Mouse (Mus musculus) intestine, postnatal 0 days (tissue): Measurements from ENCODE around the gene Wdr17. TPM values are rescaled to one million over a fixed set of nuclear protein-coding genes. Genes with fewer than 3 reads are reported as not detected.

Experiments used
- ATAC-seq: fragments of 200-750 bp; cut with Nextera tagmentation; 2 replicates; pipeline ENCODE4 v1.8.0; 2017; ENCODE audit warnings: mild to moderate bottlenecking, moderate TSS enrichment, moderate library complexity
- H3K27ac ChIP-seq: fragments of 300-500 bp; sonication (generic); 2 replicates; pipeline ENCODE4 v1.5.1; 2014; ENCODE audit warnings: mild to moderate bottlenecking, low read depth, low read length, moderate library complexity
- H3K27me3 ChIP-seq: fragments of 300-500 bp; sonication (generic); replicated peaks from 2 replicates; pipeline ENCODE4 v1.6.1; 2014; ENCODE audit warnings: low read length, mixed read lengths; ENCODE audit not compliant: control insufficient read depth, insufficient read depth
- H3K36me3 ChIP-seq: fragments of 300-500 bp; sonication (generic); 2 replicates; pipeline ENCODE4 v1.6.1; 2014; ENCODE audit warnings: mild to moderate bottlenecking, moderate library complexity; ENCODE audit not compliant: control insufficient read depth, insufficient read depth
- H3K4me1 ChIP-seq: fragments of 300-500 bp; sonication (generic); replicated peaks from 2 replicates; pipeline ENCODE4 v1.6.1; 2014; ENCODE audit warnings: antibody characterized with exemption, low read length, mixed read lengths; ENCODE audit not compliant: control insufficient read depth, insufficient read depth
- H3K4me2 ChIP-seq: fragments of 300-500 bp; sonication (generic); replicated peaks from 2 replicates; pipeline ENCODE4 v1.6.1; 2014; ENCODE audit warnings: low read depth, mild to moderate bottlenecking, moderate library complexity
- H3K4me3 ChIP-seq: fragments of 300-500 bp; sonication (generic); 2 replicates; pipeline ENCODE4 v1.5.1; 2014; ENCODE audit warnings: low read depth, low read length
- H3K9ac ChIP-seq: fragments of 300-500 bp; sonication (generic); 2 replicates; pipeline ENCODE4 v1.6.1; 2014; ENCODE audit warnings: mild to moderate bottlenecking, low read depth, low read length
- H3K9me3 ChIP-seq: fragments of 300-500 bp; sonication (generic); 2 replicates; pipeline ENCODE4 v1.6.1; 2016; ENCODE audit warnings: mixed run types; ENCODE audit not compliant: control insufficient read depth
- CTCF ChIP-seq: sonication (generic); IDR thresholded peaks from 2 replicates; pipeline ENCODE4 v1.5.1; 2016; ENCODE audit warnings: low read depth, mild to moderate bottlenecking, control low read depth, antibody characterized with exemption, moderate library complexity
- WGBS: fragments of 180-500 bp; shearing (Covaris S2); extraction: QIAGEN DNeasy Blood & Tissue Kit; methylation state at CpG from one replicate; pipeline ENCODE4 v1.1.7; 2014; 5-methylcytosine and 5-hydroxymethylcytosine counted together
- polyA plus RNA-seq: library from polyadenylated mRNA; unstranded; fragments of >200 nt; fragmentation: Nextera tagmentation; extraction: Ambion mirVana; gene quantifications from 2 replicates; pipeline ENCODE4 v1.2.1, GENCODE M21; 2015

Gene Wdr17
- polyA plus RNA-seq, 1 experiment from 2014 or later, result 0.05 TPM

GRCm38 (mm10) chr8:54610238-54610637 lies 276.7 kb downstream of the Wdr17 start:
- Histone ChIP-seq H3K9ac (no peak overlapping the region), H3K9me3 (no peaks in the 10 kb centered on the region), H3K4me2 (no peak overlapping the region), H3K4me1 (no peaks in the 10 kb centered on the region), H3K4me3 (no peak overlapping the region), H3K27ac (no peak overlapping the region), H3K36me3 (no peaks in the 10 kb centered on the region), H3K27me3 (no peaks in the 10 kb centered on the region)
- no peak for ATAC-seq
- no peak for TF ChIP-seq CTCF
- 70% methylated on average over 4 of the region's 4 CpGs for WGBS

DNA sequence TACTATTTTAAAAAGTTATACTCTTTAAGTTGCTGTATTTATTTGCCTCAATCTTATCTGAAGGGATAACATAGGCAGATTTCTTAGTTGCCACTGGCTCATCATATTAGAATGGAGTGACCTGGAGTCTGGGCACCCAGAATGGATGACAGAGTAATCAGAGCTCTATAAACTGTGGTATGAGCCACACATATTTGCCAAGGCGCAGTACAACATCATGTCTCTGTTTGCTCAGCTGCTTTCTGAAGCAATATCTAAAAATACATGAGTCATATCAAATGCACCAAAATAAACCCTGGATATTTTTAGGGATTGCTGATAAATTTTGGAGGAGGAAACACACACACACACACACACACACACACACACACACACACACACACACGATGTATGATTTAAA lies 277.6 kb downstream of the Wdr17 start:
- WGBS, result 70% methylated on average over 2 of the region's 2 CpGs
- no peaks in the 10 kb centered on the region for H3K9me3 ChIP-seq
- H3K9ac ChIP-seq, result no peak overlapping the region
- ATAC-seq, result no peak
- TF ChIP-seq CTCF, result no peak
- H3K4me1 ChIP-seq, result no peaks in the 10 kb centered on the region
- H3K27me3 ChIP-seq, result no peaks in the 10 kb centered on the region
- no peak overlapping the region for H3K4me3 ChIP-seq
- no peak overlapping the region for H3K27ac ChIP-seq
- no peaks in the 10 kb centered on the region for H3K36me3 ChIP-seq
- no peak overlapping the region for H3K4me2 ChIP-seq

DNA sequence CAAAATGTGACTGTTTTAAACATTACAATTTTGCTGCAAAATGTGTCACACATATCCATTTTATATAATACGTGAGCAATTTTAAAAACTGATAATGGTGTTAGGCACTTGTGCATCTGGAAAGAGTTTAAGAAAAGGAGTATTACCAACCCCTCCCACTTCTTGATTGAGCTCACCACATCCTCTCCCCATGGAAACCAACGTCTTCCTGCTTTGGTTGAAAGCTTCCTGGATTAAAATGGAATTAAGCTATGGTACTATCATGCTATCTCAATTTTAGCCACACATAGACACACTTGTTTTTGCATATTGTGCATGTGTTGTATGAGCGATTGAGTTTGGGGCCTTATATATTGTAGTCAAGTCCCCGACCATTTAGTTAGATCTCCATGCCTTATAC lies 283.5 kb downstream of the Wdr17 start:
- Histone ChIP-seq H3K27ac (no peak overlapping the region), H3K4me2 (no peak overlapping the region), H3K9ac (no peak overlapping the region), H3K4me3 (no peak overlapping the region), H3K36me3 (no peaks in the 10 kb centered on the region), H3K27me3 (no peaks in the 10 kb centered on the region), H3K9me3 (no peaks in the 10 kb centered on the region), H3K4me1 (peaks cover 2% of the 10 kb centered on the region; the same call in 1 of the 2 replicates)
- TF ChIP-seq CTCF, result no peak
- WGBS, result 81% methylated on average over 4 of the region's 4 CpGs
- ATAC-seq, result no peak

DNA sequence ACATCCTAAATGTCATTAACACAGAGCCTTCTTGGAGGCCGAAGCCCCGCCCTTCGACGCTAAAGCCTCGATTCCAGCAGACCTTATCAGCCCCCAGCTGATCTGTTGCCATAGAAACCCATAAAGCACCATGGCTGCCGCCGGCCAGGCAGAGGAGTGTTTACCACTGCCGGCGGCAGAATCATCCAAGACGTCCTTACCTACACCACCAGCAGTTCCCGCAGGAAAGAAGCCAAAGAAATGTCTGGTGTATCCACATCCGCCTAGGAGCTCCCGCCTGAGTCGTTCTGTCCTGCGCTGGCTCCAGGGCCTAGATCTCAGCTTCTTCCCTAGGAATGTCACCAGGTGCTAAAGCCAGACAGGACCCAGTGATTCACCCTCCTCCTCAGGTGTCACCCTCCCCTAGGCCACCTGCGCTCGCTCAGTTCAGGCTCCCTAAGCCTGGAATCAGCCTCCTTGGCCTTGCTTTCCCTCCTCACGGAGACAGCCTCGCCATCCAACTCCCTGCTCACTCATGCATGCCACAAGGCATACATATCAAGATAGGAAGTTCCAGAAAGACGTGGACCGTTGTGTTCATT lies 286.2 kb downstream of the Wdr17 start, which contains the start of gene Spata4:
Spata4 (plus strand) TSS at position 111 of the 581 bp plus-strand sequence.
- 9% methylated on average over 21 of the region's 21 CpGs for WGBS
- Histone ChIP-seq H3K4me1 (peaks cover 2% of the 10 kb centered on the region; the same call in 1 of the 2 replicates), H3K27me3 (no peaks in the 10 kb centered on the region), H3K4me2 (peak within 1 kb of the TSS; percentile 59), H3K36me3 (no peaks in the 10 kb centered on the region), H3K27ac (no peak within 1 kb of the TSS), H3K9me3 (no peaks in the 10 kb centered on the region), H3K4me3 (no peak within 1 kb of the TSS; the same call in 1 of the 2 replicates), H3K9ac (no peak within 1 kb of the TSS)
- ATAC-seq, result no peak
- no peak for TF ChIP-seq CTCF

DNA sequence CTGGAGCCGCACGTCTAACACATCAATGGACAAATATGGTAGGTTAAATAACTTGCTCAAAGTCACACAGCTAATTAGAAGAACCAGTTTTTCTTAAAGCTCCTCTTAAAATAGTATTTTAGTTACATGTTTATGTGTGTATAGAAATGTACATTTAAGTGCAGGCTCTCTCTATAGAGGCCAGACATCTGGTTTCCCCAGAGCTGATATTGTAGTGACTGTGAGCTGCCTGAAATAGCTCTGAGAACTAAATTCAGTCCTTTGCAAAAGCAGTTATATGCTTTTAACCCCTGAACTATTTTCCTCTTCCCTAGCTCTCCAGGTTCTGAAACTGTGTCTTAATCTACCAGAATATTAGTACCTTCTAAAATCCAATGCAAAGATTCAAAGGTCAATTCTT lies 289.6 kb downstream of the Wdr17 start:
- H3K9me3 ChIP-seq, result no peaks in the 10 kb centered on the region
- H3K27ac ChIP-seq, result no peak overlapping the region
- peaks cover 2% of the 10 kb centered on the region; the same call in 1 of the 2 replicates for H3K4me1 ChIP-seq
- H3K4me3 ChIP-seq, result no peak overlapping the region
- H3K4me2 ChIP-seq, result no peak overlapping the region
- H3K36me3 ChIP-seq, result no peaks in the 10 kb centered on the region
- H3K9ac ChIP-seq, result no peak overlapping the region
- ATAC-seq, result no peak
- TF ChIP-seq CTCF, result no peak
- H3K27me3 ChIP-seq, result no peaks in the 10 kb centered on the region
- 86% methylated on average over 2 of the region's 2 CpGs for WGBS

DNA sequence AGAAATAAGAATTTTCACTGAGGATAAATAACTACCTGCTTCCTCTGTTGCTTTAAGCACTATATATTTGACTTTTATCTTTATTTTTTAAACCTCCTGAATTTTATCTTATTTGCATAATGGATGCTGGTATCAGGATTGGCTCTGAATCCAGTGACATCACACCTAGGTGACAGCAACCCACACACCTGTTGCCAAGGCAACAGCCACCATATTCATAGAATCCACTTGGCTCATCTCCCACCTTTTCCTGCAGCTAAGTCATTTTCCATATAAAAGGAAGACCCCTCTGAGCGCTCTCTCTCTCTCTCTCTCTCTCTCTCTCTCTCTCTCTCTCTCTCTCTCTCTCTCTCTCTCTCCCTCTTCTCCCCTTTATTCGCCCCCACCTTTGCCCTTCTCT lies 290.0 kb downstream of the Wdr17 start:
- no peaks in the 10 kb centered on the region for H3K27me3 ChIP-seq
- H3K9me3 ChIP-seq, result no peaks in the 10 kb centered on the region
- peaks cover 2% of the 10 kb centered on the region; the same call in 1 of the 2 replicates for H3K4me1 ChIP-seq
- ATAC-seq, result no peak
- no peak overlapping the region for H3K27ac ChIP-seq
- H3K4me3 ChIP-seq, result no peak overlapping the region
- no peak for TF ChIP-seq CTCF
- 83% methylated on average over 2 of the region's 2 CpGs for WGBS
- no peak overlapping the region for H3K4me2 ChIP-seq
- H3K36me3 ChIP-seq, result no peaks in the 10 kb centered on the region
- H3K9ac ChIP-seq, result no peak overlapping the region
